Mouse (Mus musculus) kidney, adult 2 months (tissue): ENCODE results near the gene Msi2.

Experiments used
- CTCF ChIP-seq: fragments of 200-500 bp; conservative IDR thresholded peaks from 2 replicates; pipeline ENCODE4 v1.5.1; 2011; ENCODE audit warnings: low read depth, mild to moderate bottlenecking, control low read depth, low read length, moderate library complexity, mixed read lengths; ENCODE audit not compliant: insufficient read depth, insufficient read length
- POLR2A ChIP-seq: fragments of 200-500 bp; IDR thresholded peaks from one replicate; pipeline ENCODE4 v1.6.1; 2011; ENCODE audit warnings: low read depth, low read length, control low read depth

- TF ChIP-seq CTCF (no peak), POLR2A (no peak)
Observed at GRCm38 (mm10) chr11:88399431-88399830, 318.9 kb downstream of the Msi2 start.
